Mouse (Mus musculus): ENCODE data around the gene Kirrel3. TPM values are rescaled to one million over a fixed set of nuclear protein-coding genes. Genes with fewer than 3 reads are reported as not detected.

The Kirrel3 gene
- polyA plus RNA-seq, 1 experiment from 2014 or later = 3.5 TPM

- Histone ChIP-seq H3K36me3 (no peaks in the 10 kb centered on the region), H3K9ac (no peak overlapping the region), H3K4me2 (no peak overlapping the region), H3K27me3 (replicated peaks) (no peaks in the 10 kb centered on the region), H3K4me1 (no peaks in the 10 kb centered on the region), H3K4me3 (replicated peaks) (no peak overlapping the region), H3K27ac (no peak overlapping the region), H3K9me3 (no peaks in the 10 kb centered on the region)
- no peak for ATAC-seq (ENCODE audit: insufficient read depth, low FRiP score, low read depth)
- 75% methylated on average over 3 of the region's 3 CpGs for WGBS
Observed at GRCm38 (mm10) chr9:34760521-34760920, 274.8 kb downstream of the Kirrel3 start.

GRCm38 (mm10) chr9:34766792-34767623 lies 281.3 kb downstream of the Kirrel3 start:
- ATAC-seq (ENCODE audit: insufficient read depth, low FRiP score, low read depth) = no peak
- Histone ChIP-seq H3K4me2 (no peak overlapping the region), H3K9me3 (no peaks in the 10 kb centered on the region), H3K36me3 (no peaks in the 10 kb centered on the region), H3K4me3 (replicated peaks) (no peak overlapping the region), H3K27ac (no peak overlapping the region), H3K4me1 (no peaks in the 10 kb centered on the region), H3K27me3 (replicated peaks) (no peaks in the 10 kb centered on the region), H3K9ac (no peak overlapping the region)
- WGBS = 51% methylated on average over 7 of the region's 7 CpGs

DNA sequence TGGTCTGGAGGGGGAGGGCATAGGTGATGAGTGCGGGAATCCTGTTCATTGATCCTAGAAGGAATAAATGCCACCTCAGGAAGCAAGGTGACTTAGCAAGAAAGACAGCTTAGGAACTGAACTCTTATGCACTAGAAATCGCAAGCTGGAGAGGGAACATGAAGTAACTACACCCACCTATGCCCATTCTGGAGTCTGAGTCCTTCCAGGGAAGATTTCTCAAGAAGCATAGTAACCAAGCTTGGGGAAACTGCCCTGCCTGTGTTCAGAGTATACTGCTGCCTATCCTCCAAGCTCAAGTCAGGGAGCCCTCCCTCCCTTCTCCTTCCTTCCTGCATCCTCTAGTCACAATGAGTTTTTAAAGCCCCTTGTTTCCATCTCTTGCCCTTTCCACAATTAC lies 283.3 kb downstream of the Kirrel3 start:
- H3K27me3 ChIP-seq (replicated peaks) = no peaks in the 10 kb centered on the region
- no peaks in the 10 kb centered on the region for H3K4me1 ChIP-seq
- 91% methylated on average over 2 of the region's 2 CpGs for WGBS
- no peaks in the 10 kb centered on the region for H3K9me3 ChIP-seq
- H3K36me3 ChIP-seq = no peaks in the 10 kb centered on the region
- no peak overlapping the region for H3K4me3 ChIP-seq (replicated peaks)
- H3K27ac ChIP-seq = no peak overlapping the region
- H3K9ac ChIP-seq = no peak overlapping the region
- no peak overlapping the region for H3K4me2 ChIP-seq
- no peak for ATAC-seq (ENCODE audit: insufficient read depth, low FRiP score, low read depth)

DNA sequence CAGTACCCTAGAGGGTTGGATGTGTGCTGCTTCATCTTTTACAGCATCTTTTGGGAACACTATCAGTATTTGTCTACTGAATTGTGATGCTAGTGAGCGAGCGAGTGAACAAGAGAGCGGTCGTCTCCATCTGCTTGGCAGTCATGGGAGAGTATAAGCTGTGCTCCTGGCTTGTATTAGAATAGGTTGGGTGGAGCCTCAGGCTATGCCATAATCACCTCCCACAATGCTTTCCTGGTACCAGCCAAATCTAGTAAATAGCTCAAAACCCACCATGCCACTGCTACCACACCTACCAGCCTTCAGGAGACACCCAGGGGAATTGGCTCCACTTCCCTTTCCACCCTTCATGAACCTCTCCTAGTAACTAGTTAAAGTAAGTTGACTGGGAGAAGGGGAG lies 285.3 kb downstream of the Kirrel3 start:
- Histone ChIP-seq H3K27me3 (replicated peaks) (no peaks in the 10 kb centered on the region), H3K9ac (no peak overlapping the region), H3K4me1 (no peaks in the 10 kb centered on the region), H3K4me3 (replicated peaks) (no peak overlapping the region), H3K9me3 (no peaks in the 10 kb centered on the region), H3K4me2 (no peak overlapping the region), H3K27ac (no peak overlapping the region), H3K36me3 (no peaks in the 10 kb centered on the region)
- ATAC-seq (ENCODE audit: insufficient read depth, low FRiP score, low read depth) = no peak
- 93% methylated on average over 4 of the region's 4 CpGs for WGBS

DNA sequence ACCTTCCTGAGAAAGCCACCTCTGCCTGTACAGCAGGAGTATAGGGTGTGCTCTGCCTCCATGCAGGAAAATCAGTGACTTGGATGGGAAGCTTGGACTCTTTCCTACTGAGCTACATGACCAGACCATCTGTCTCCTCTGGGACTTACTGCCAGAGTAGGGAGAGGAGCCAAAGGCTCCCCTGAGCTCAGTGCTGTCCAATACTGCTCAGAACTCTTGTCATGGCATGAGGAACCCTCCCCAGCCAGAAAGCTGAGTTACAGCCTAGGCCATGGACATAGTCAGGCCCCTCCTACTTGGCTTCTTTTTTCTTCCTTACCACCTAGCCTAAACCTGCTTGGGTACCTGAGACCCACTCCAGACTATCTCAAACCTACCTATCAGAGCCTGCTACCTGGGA lies 285.7 kb downstream of the Kirrel3 start:
- no peaks in the 10 kb centered on the region for H3K36me3 ChIP-seq
- H3K27ac ChIP-seq = no peak overlapping the region
- H3K9ac ChIP-seq = no peak overlapping the region
- no peak overlapping the region for H3K4me3 ChIP-seq (replicated peaks)
- no peak overlapping the region for H3K4me2 ChIP-seq
- no peaks in the 10 kb centered on the region for H3K9me3 ChIP-seq
- no peaks in the 10 kb centered on the region for H3K27me3 ChIP-seq (replicated peaks)
- no peak for ATAC-seq (ENCODE audit: insufficient read depth, low FRiP score, low read depth)
- no peaks in the 10 kb centered on the region for H3K4me1 ChIP-seq

DNA sequence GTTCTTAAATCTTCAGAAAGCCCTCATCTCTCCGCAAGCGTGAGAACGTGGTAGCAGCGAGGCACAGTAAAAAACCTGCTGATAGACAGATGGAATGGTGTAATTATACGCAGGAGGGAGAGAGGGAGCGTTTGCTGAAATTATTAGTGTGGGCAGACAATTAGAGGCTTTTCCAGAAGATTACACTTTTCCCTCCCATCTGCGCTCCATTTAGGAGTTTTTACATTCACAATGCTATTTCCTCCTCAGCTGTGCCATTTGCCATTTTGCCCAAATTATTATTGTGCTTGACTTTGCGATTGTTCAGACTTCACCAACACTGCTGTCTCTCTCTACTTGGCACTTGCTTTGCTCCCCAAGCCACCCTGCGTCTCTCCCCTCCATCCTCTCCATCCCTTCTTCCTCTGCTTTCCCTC lies 286.3 kb downstream of the Kirrel3 start:
- Histone ChIP-seq H3K4me3 (replicated peaks) (no peak overlapping the region), H3K9me3 (no peaks in the 10 kb centered on the region), H3K27ac (no peak overlapping the region), H3K9ac (no peak overlapping the region), H3K4me1 (no peaks in the 10 kb centered on the region), H3K4me2 (no peak overlapping the region), H3K36me3 (no peaks in the 10 kb centered on the region), H3K27me3 (replicated peaks) (no peaks in the 10 kb centered on the region)
- WGBS = 85% methylated on average over 9 of the region's 9 CpGs
- ATAC-seq (ENCODE audit: insufficient read depth, low FRiP score, low read depth) = no peak

GRCm38 (mm10) chr9:34781356-34781755 lies 295.7 kb downstream of the Kirrel3 start:
- Histone ChIP-seq H3K4me1 (no peaks in the 10 kb centered on the region), H3K9me3 (no peaks in the 10 kb centered on the region), H3K9ac (no peak overlapping the region), H3K27me3 (replicated peaks) (no peaks in the 10 kb centered on the region), H3K27ac (no peak overlapping the region), H3K4me2 (no peak overlapping the region), H3K36me3 (no peaks in the 10 kb centered on the region), H3K4me3 (replicated peaks) (no peak overlapping the region)
- ATAC-seq (ENCODE audit: insufficient read depth, low FRiP score, low read depth) = no peak
- 79% methylated on average over 3 of the region's 3 CpGs for WGBS

DNA sequence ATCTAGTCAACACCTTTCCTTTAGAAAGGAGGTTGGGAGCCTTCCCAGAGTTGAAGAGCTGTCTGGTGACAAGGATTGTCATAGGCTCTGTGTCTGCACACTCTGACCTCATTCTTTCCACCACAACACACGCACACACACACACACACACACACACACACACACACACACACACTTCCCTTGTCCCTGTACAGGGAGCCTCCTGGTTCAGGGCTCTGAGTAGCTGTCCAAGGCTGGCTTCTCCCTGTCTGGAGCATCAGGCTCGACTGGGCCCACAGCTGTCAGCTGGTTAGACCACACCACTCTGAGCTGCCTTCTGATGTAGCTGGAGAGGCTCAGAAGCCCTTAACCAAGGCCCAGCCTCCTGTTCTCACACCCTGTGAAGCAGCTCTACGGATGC lies 302.2 kb downstream of the Kirrel3 start:
- Histone ChIP-seq H3K4me3 (replicated peaks) (no peak overlapping the region), H3K4me1 (no peaks in the 10 kb centered on the region), H3K4me2 (no peak overlapping the region), H3K9me3 (no peaks in the 10 kb centered on the region), H3K9ac (no peak overlapping the region), H3K27ac (no peak overlapping the region), H3K36me3 (no peaks in the 10 kb centered on the region), H3K27me3 (replicated peaks) (no peaks in the 10 kb centered on the region)
- no peak for ATAC-seq (ENCODE audit: insufficient read depth, low FRiP score, low read depth)
- 63% methylated on average over 3 of the region's 3 CpGs for WGBS

DNA sequence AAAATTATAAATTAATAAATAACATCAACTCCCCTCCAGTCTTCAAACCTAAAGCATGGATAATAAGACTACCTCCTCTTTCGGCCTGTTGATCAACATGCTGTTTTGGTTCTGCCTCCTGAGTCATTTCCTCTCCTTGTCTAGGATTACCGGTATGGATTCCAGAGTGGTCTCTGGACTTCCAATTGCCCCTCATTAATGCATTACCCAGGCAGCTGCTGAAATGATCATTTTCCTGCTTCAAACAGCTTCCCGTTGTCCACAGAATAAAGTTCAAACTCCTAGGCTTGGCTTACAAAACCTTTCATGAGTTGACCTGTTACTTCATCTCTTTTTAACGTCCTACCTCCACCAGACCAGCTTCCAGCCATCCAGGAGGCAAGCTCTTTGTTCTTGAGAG lies 309.5 kb downstream of the Kirrel3 start:
- H3K36me3 ChIP-seq = no peaks in the 10 kb centered on the region

GRCm38 (mm10) chr9:34797688-34798339 lies 312.1 kb downstream of the Kirrel3 start:
- Histone ChIP-seq H3K9ac (no peak overlapping the region), H3K27ac (no peak overlapping the region), H3K27me3 (replicated peaks) (no peaks in the 10 kb centered on the region), H3K4me3 (replicated peaks) (no peak overlapping the region), H3K4me1 (no peaks in the 10 kb centered on the region), H3K36me3 (no peaks in the 10 kb centered on the region), H3K4me2 (no peak overlapping the region), H3K9me3 (no peaks in the 10 kb centered on the region)
- no peak for ATAC-seq (ENCODE audit: insufficient read depth, low FRiP score, low read depth)
- 50% methylated on average over 6 of the region's 6 CpGs for WGBS

More for the DNA sequence above, 309.5 kb downstream of the Kirrel3 start:
- H3K4me1 ChIP-seq = no peaks in the 10 kb centered on the region
- no peaks in the 10 kb centered on the region for H3K27me3 ChIP-seq (replicated peaks)
- WGBS = 48% methylated on average over 4 of the region's 4 CpGs
- no peaks in the 10 kb centered on the region for H3K9me3 ChIP-seq
- no peak overlapping the region for H3K4me2 ChIP-seq
- no peak overlapping the region for H3K9ac ChIP-seq
- no peak overlapping the region for H3K27ac ChIP-seq
- H3K4me3 ChIP-seq (replicated peaks) = no peak overlapping the region
- ATAC-seq (ENCODE audit: insufficient read depth, low FRiP score, low read depth) = no peak

DNA sequence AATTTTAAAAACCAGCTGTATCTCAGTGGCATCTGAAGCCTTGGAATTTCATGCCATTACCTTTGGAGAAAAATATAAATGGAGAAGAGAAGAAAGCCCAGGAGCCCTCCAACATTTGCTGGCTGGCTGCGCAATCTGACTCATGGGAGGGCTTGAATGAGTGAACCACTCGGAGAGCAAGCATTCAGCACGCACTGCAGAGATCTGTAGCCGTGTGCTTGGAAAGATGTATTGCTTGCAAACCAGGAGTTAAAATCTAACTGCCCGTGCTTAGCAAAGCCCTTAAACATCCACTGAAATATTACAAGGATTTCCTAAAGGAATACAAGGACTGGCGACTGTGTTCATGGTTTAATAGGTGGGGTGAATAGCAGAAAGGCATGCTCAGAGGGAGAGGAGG lies 316.0 kb downstream of the Kirrel3 start:
- Histone ChIP-seq H3K27me3 (replicated peaks) (no peaks in the 10 kb centered on the region), H3K36me3 (no peaks in the 10 kb centered on the region), H3K4me1 (no peaks in the 10 kb centered on the region), H3K4me3 (replicated peaks) (no peak overlapping the region), H3K9me3 (no peaks in the 10 kb centered on the region), H3K9ac (no peak overlapping the region), H3K27ac (no peak overlapping the region), H3K4me2 (no peak overlapping the region)
- no peak for ATAC-seq (ENCODE audit: insufficient read depth, low FRiP score, low read depth)
- WGBS = 76% methylated on average over 6 of the region's 6 CpGs

DNA sequence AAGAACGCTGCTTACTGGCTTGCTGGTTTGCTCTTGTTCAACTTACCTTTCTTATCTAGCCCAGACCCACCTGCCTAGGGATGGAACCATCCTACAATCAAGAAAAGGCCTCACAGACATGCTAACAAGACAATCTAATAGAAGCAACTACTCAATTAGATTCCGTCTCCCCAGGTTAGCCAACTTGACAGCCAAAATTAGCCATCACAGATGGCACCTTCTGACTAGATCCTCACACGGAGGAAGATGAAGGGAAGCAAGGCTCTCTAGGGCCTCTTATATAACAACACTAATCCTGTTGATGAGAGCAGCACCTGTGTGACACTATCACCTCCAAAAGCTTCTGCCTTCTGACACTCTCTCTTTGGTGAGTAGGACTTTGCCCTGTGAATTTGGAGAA lies 321.2 kb downstream of the Kirrel3 start:
- Histone ChIP-seq H3K4me1 (no peaks in the 10 kb centered on the region), H3K9ac (no peak overlapping the region), H3K27me3 (replicated peaks) (no peaks in the 10 kb centered on the region), H3K9me3 (no peaks in the 10 kb centered on the region), H3K27ac (no peak overlapping the region), H3K36me3 (no peaks in the 10 kb centered on the region), H3K4me3 (replicated peaks) (no peak overlapping the region), H3K4me2 (no peak overlapping the region)
- 80% methylated on average over 3 of the region's 3 CpGs for WGBS
- ATAC-seq (ENCODE audit: insufficient read depth, low FRiP score, low read depth) = no peak

Measured in stomach, embryonic 15.5 days (tissue).